Mouse (Mus musculus) hindbrain, embryonic 16.5 days (tissue): ENCODE data around the gene Glg1. TPM values are rescaled to one million over a fixed set of nuclear protein-coding genes. Genes with fewer than 3 reads are reported as not detected.
"Not testable (repeated sequence)": the region's sequence is repeated elsewhere in the genome, so short reads cannot be mapped to it uniquely, and the experiment has no call there.

ENCODE experiments used
- ATAC-seq: fragments of 200-750 bp; cut with Nextera tagmentation; 2 replicates; pipeline ENCODE4 v1.8.0; 2017; ENCODE audit warnings: moderate TSS enrichment, moderate library complexity
- H3K27ac ChIP-seq: fragments of 300-500 bp; sonication (generic); 2 replicates; pipeline ENCODE4 v1.5.1; 2014; ENCODE audit warnings: low read depth, mild to moderate bottlenecking, control low read depth, low read length, moderate library complexity
- H3K27me3 ChIP-seq: fragments of 300-500 bp; sonication (generic); replicated peaks from 2 replicates; pipeline ENCODE4 v1.6.1; 2014; ENCODE audit warnings: low read length; ENCODE audit not compliant: control insufficient read depth, insufficient read depth
- H3K36me3 ChIP-seq: fragments of 300-500 bp; sonication (generic); 2 replicates; pipeline ENCODE4 v1.6.1; 2014; ENCODE audit warnings: mild to moderate bottlenecking, low read length, moderate library complexity, mixed read lengths; ENCODE audit not compliant: control insufficient read depth, insufficient read depth
- H3K4me1 ChIP-seq: fragments of 300-500 bp; sonication (generic); 2 replicates; pipeline ENCODE4 v1.6.1; 2014; ENCODE audit warnings: low read depth, low read length; ENCODE audit not compliant: control insufficient read depth, insufficient read depth
- H3K4me2 ChIP-seq: fragments of 300-500 bp; sonication (generic); 2 replicates; pipeline ENCODE4 v1.6.1; 2014; ENCODE audit warnings: mild to moderate bottlenecking, low read length, control low read depth, moderate library complexity
- H3K4me3 ChIP-seq: fragments of 300-500 bp; sonication (generic); 2 replicates; pipeline ENCODE4 v1.5.1; 2014; ENCODE audit warnings: mild to moderate bottlenecking, low read length, control low read depth, moderate library complexity
- H3K9ac ChIP-seq: fragments of 300-500 bp; sonication (generic); 2 replicates; pipeline ENCODE4 v1.6.1; 2014; ENCODE audit warnings: low read depth, mild to moderate bottlenecking, control low read depth, low read length, moderate library complexity
- H3K9me3 ChIP-seq: fragments of 300-500 bp; sonication (generic); 2 replicates; pipeline ENCODE4 v1.6.1; 2014; ENCODE audit warnings: mild to moderate bottlenecking, low read length, moderate library complexity; ENCODE audit not compliant: control insufficient read depth
- WGBS: fragments of 180-500 bp; shearing (Covaris S2); extraction: QIAGEN DNeasy Blood & Tissue Kit; methylation state at CpG from one replicate; pipeline ENCODE4 v1.1.7; 2014; 5-methylcytosine and 5-hydroxymethylcytosine counted together
- polyA plus RNA-seq: library from polyadenylated mRNA; unstranded; fragments of >200 nt; fragmentation: Nextera tagmentation; extraction: Ambion mirVana; gene quantifications from 2 replicates; pipeline ENCODE4 v1.2.1, GENCODE M21; 2015

The Glg1 gene
- polyA plus RNA-seq, 1 experiment from 2014 or later = 58.1 TPM

DNA sequence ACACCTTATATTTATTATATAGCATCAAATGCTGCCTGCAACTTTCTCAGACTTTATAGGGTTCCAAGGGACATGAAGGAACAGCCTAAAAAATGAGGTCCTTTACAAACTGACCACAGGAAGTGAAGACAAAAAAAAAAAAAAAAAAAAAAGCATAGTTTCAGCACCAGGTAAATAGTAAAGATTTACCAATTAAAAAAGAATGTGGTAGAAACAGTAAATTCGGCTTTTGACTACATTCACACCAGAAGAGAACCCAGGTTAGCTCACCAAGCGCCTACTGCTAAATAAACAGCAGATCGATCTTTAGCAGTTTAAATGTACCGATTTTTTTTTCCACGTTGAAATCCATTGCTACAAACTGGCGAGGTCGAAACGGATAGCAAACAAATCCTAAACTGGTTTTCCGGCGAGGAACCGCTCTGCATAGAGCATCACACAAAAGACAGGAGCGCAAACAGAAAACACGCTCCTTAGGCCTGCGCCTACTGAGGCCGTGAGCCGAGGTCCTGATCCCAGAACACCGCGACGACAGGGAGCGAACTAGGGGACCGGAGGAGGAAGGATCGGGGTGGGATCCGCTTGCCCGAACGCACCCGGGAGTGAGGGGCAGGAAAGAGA is 896 bp downstream of the Glg1 start:
- under 1% methylated on average over 23 of the region's 26 CpGs for WGBS
- Histone ChIP-seq H3K4me3 (peak overlapping the region; percentile 92), H3K9me3 (no peaks in the 10 kb centered on the region), H3K9ac (peak overlapping the region; percentile 97), H3K4me1 (peaks cover 8% of the 10 kb centered on the region), H3K36me3 (no peaks in the 10 kb centered on the region), H3K27ac (peak overlapping the region; percentile 99), H3K4me2 (peak overlapping the region; percentile 63), H3K27me3 (no peaks in the 10 kb centered on the region)
- ATAC-seq = peak; percentile 68

DNA sequence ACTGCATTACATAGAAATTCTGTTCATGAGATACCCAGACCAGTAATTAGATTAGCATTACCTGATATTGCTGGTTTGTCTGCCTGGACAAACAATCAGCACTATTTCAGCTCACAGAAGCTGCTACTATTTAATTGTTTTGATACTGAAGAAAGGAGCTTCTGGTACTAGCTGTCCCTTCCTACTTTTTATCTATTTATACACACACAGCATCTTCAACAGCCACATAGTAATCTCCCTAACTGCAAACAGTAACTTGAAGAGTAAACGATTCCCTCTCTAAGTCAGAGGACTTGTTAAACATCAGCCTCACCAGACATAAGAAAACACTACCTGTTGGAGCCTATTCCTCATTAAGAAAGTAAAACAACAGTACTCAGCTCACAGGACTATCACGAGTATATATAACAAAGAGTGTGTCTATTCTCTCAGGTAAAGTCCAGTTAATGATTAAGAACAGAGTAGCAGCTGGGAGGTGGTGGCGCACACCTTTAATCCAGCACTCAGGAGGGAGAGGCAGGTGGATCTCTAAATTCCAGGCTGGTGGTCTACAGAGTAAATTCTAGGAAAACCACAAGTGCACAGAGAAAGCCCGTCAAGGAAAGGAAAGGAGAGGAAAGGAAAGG is 6.4 kb downstream of the Glg1 start:
- Histone ChIP-seq H3K4me1 (peaks cover 5% of the 10 kb centered on the region), H3K27ac (no peak overlapping the region), H3K9ac (no peak overlapping the region), H3K27me3 (no peaks in the 10 kb centered on the region), H3K36me3 (no peaks in the 10 kb centered on the region), H3K4me3 (no peak overlapping the region), H3K4me2 (no peak overlapping the region), H3K9me3 (no peaks in the 10 kb centered on the region)
- 89% methylated on average over 4 of the region's 4 CpGs for WGBS
- ATAC-seq = no peak

- H3K4me1 ChIP-seq = no peaks in the 10 kb centered on the region
- no peak for ATAC-seq
- no peaks in the 10 kb centered on the region for H3K36me3 ChIP-seq
- no peak overlapping the region for H3K4me3 ChIP-seq
- H3K9ac ChIP-seq = no peak overlapping the region
- WGBS = 62% methylated on average over 2 of the region's 2 CpGs
- H3K4me2 ChIP-seq = no peak overlapping the region
- H3K27ac ChIP-seq = no peak overlapping the region
- no peaks in the 10 kb centered on the region for H3K27me3 ChIP-seq
- no peaks in the 10 kb centered on the region for H3K9me3 ChIP-seq
Observed at GRCm38 (mm10) chr8:111250111-111250510, 8.9 kb downstream of the Glg1 start.

DNA sequence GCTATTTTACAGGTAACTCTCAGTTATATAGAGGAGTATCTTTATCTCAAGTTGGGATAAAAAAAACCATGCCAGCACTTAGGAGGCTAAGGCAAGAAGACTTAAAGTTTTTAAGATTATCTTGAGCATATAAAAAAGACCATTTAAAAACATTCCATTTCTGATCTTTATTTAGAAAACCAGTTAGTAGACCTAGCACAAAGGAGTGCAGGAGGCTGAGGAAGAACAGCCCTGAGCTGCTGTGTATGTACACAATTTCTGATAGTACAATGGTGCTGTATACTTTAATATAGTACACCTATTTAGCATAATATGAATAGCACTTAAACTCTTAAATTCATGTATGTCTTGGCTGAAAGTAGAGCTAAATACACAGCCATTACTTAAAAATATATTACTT is 10.9 kb downstream of the Glg1 start:
- H3K4me1 ChIP-seq = no peaks in the 10 kb centered on the region
- H3K4me2 ChIP-seq = no peak overlapping the region
- H3K4me3 ChIP-seq = no peak overlapping the region
- ATAC-seq = no peak
- no peaks in the 10 kb centered on the region for H3K36me3 ChIP-seq
- H3K9me3 ChIP-seq = no peaks in the 10 kb centered on the region
- no peak overlapping the region for H3K27ac ChIP-seq
- no peak overlapping the region for H3K9ac ChIP-seq
- H3K27me3 ChIP-seq = no peaks in the 10 kb centered on the region

GRCm38 (mm10) chr8:111246864-111247263 is 12.2 kb downstream of the Glg1 start:
- ATAC-seq, H3K9ac ChIP-seq, H3K4me1 ChIP-seq, H3K27ac ChIP-seq, H3K9me3 ChIP-seq, H3K4me3 ChIP-seq, H3K4me2 ChIP-seq, H3K27me3 ChIP-seq, H3K36me3 ChIP-seq: not testable (repeated sequence)
- WGBS = 91% methylated on average over 1 of the region's 1 CpGs

- no peaks in the 10 kb centered on the region for H3K9me3 ChIP-seq
- H3K4me1 ChIP-seq = no peaks in the 10 kb centered on the region
- ATAC-seq = no peak
- no peak overlapping the region for H3K4me3 ChIP-seq
- H3K27me3 ChIP-seq = no peaks in the 10 kb centered on the region
- no peak overlapping the region for H3K4me2 ChIP-seq
- H3K36me3 ChIP-seq = no peaks in the 10 kb centered on the region
- H3K9ac ChIP-seq = no peak overlapping the region
- H3K27ac ChIP-seq = no peak overlapping the region
- WGBS = 87% methylated on average over 4 of the region's 4 CpGs
Observed at GRCm38 (mm10) chr8:111246287-111246830, 12.7 kb downstream of the Glg1 start.

GRCm38 (mm10) chr8:111237301-111237700 is 21.7 kb downstream of the Glg1 start:
- Histone ChIP-seq H3K4me1 (no peaks in the 10 kb centered on the region), H3K4me3 (no peak overlapping the region), H3K27me3 (no peaks in the 10 kb centered on the region), H3K9ac (no peak overlapping the region), H3K27ac (no peak overlapping the region), H3K4me2 (no peak overlapping the region), H3K9me3 (no peaks in the 10 kb centered on the region), H3K36me3 (no peaks in the 10 kb centered on the region)
- no peak for ATAC-seq
- WGBS = 84% methylated on average over 3 of the region's 3 CpGs

DNA sequence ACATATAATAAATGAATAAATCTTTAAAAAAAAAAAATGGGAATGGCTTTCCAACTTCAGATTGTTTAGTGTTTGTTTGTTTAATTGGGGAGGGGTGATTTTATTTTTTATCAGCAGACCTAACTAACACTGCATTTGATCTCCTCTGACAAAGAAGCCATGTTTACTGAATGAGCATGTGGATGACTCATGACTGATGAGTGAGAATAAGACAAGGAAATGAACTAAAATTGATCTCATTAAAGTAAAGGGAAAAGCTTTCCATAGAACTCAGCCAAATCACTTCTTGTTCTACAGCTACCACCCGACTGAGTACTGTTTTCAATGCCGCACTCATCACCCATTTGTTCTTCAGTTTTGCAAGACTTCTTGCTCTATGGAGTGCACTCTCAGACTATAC is 25.3 kb downstream of the Glg1 start:
- Histone ChIP-seq H3K27ac (no peak overlapping the region), H3K9ac (no peak overlapping the region), H3K9me3 (no peaks in the 10 kb centered on the region), H3K4me1 (no peaks in the 10 kb centered on the region), H3K27me3 (no peaks in the 10 kb centered on the region), H3K36me3 (no peaks in the 10 kb centered on the region), H3K4me2 (no peak overlapping the region), H3K4me3 (no peak overlapping the region)
- ATAC-seq = no peak
- WGBS = 95% methylated on average over 2 of the region's 2 CpGs

- H3K27me3 ChIP-seq = no peaks in the 10 kb centered on the region
- H3K9ac ChIP-seq = no peak overlapping the region
- 38% methylated on average over 5 of the region's 5 CpGs for WGBS
- no peak overlapping the region for H3K27ac ChIP-seq
- no peak overlapping the region for H3K4me3 ChIP-seq
- ATAC-seq = no peak
- H3K36me3 ChIP-seq = no peaks in the 10 kb centered on the region
- no peaks in the 10 kb centered on the region; the same call in 1 of the 2 replicates for H3K4me1 ChIP-seq
- no peak overlapping the region for H3K4me2 ChIP-seq
- no peaks in the 10 kb centered on the region for H3K9me3 ChIP-seq
Observed at GRCm38 (mm10) chr8:111224153-111224552, 34.9 kb downstream of the Glg1 start.
